Mouse (Mus musculus) induced T-regulatory cell, adult 2 months (primary cell): ENCODE data around the gene Snx27.
A peak's percentile ranks its signal among the peaks of the same experiment; 100 is the strongest.

Source experiments
- DNase-seq: peaks from one replicate; pipeline ENCODE4 v3.0.0-alpha.2; 2012; ENCODE audit warnings: low read depth

Snx27 gene

GRCm38 (mm10) chr3:94567242-94567641 lies 15.3 kb downstream of the Snx27 start:
- DNase-seq: no peak

DNA sequence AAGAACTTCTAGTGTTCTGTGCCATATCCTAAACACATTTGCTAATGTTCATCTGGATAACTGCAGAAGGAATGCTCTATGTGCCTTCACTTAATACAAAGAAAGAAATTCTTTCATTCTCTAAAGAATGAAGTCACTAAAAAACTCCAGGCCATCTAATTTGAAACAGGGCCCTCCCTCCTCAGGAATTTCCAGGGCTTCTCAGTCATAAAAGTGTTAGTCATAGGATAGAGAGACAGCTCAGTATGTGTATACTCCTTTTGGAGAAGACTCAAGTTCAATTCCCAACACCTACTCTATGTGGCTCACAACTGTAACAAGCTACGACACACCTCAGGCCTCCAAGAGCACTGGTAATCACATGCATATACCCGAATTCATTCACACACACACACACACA lies 17.0 kb downstream of the Snx27 start:
- no peak for DNase-seq

- no peak for DNase-seq
These were observed 17.4 kb downstream of the Snx27 start for GRCm38 (mm10) chr3:94565127-94565526.

DNA sequence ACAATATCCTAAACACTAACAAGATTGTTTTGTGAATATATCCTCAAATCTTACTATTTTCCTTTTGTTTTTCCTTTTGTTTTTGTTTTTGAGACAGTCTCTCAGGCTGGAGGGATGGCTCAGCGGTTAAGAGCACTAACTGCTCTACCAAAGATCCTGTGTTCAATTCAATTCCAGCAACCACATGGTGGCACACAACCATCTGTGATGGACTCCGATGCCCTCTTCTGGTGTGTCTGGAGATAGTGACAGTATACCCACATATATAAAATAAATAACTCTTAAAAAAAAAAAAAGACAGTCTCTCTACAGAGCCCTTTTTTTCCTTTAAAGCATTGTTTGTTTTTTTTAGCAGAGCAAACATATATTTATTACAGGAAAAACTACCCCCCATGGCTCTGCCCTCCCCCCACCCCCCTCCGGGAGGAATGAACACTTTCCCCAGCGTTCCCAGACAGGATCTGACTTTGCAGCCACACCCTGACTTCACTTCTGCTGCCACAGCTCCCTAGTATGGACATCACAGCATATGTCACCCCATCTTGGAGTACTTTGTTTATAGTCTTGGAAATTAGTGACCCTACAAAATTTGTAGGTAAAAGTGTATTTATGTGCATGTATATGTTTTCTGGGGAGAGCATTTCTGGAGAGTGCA lies 18.0 kb downstream of the Snx27 start:
- DNase-seq: no peak

DNA sequence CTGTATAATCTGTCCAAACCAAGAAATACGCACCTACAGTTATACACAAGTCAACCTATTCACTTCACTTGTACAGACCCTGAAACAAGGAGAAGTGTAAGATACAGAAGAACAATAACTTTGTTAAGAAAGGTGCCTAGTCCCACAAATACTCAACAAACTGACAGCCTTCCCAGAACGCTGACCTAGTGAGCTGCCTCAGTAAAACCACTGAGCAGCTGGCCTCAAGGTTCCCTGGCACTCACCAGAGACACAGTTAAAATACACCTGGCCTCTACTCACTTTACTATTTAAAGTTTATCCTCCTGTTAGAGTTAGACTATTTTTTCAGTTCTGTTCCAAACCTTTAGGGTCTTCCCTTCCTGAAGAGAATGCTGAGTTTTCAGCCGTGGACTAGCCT lies 19.4 kb downstream of the Snx27 start:
- no peak for DNase-seq

DNA sequence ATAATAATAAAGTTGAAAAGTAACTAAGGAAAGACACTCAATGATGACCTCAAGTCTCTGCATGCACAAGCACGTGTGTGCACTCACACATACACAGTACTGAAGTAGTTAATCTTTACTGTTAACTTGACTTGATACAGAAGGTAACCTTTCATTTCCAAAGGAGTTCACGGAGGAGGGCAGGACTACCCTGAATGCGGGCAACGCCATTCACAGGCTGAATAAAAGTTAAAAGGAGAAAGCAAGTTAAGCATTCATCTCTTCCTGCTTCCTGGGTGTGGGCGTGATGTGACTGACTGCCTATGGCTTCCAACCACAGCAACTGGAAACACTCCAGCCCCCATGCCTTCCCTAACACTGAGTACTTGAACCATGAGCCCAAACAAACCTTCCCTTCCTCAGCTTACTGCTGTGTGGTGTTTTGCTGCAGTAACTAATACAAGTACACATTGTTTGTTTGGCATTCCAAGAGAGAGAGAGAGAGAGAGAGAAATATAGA lies 22.5 kb downstream of the Snx27 start:
- DNase-seq: no peak

DNA sequence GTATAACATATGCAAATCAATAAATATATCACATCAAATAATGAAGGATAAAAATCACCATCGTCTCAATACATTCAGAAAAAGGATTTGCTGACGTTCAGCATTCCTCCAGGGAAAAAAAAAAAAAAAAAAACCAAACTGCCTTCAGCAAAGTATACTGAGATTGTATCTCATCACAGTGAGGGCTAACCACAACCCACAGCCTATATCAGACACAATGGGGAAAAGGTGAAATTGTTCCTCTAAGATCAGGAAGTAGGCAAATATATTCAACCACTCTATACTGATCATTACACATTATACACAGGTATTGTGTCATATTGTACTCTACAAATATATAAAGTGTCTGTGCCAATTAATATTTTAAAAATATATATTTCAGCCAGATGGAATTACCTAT lies 33.5 kb downstream of the Snx27 start:
- peak; percentile 24 for DNase-seq

GRCm38 (mm10) chr3:94537187-94537586 lies 45.3 kb downstream of the Snx27 start:
- no peak for DNase-seq

GRCm38 (mm10) chr3:94533968-94534367 lies 48.5 kb downstream of the Snx27 start:
- peak; percentile 34 for DNase-seq

GRCm38 (mm10) chr3:94526731-94527130 lies 55.8 kb downstream of the Snx27 start:
- DNase-seq: no peak

GRCm38 (mm10) chr3:94506664-94507063 lies 75.9 kb downstream of the Snx27 start:
- DNase-seq: peak; percentile 36

GRCm38 (mm10) chr3:94502243-94502642 lies 80.3 kb downstream of the Snx27 start:
- peak; percentile 39 for DNase-seq

- no peak for DNase-seq
These were observed 85.4 kb downstream of the Snx27 start for GRCm38 (mm10) chr3:94497162-94497561.

- DNase-seq: no peak
These were observed 94.9 kb downstream of the Snx27 start for GRCm38 (mm10) chr3:94487581-94487980.

GRCm38 (mm10) chr3:94485922-94486321 lies 96.6 kb downstream of the Snx27 start:
- no peak for DNase-seq

DNA sequence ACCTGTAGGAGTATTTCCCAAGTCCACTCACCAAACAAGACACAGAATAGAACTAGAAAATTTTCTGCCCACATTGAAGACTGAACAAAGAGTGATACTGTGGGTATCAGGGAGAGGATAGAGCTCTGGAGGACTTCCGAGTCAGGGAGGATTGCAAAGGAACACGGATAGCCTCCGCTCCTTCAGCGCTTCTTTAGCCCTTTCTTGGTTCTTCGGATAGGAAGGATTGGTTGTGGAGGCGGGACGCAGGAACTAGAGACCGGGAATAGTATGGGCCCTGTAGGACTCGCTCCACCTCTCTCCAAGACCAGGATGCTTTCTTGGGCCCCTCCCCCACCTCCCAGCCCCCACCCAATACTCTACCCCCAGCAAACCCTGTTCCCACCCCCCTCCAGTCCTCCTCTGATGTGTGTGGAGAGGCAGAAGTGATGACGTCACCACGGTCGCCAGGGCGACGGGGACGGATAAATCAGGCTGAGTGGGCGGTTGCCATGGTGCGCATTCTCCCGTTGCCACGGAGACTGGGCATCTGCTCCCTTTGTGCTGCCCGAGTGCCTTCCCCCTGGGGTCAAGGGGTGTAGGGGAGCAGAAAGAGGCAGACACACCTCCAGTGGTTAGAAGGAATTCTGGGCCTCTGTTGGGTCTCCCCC lies 98.6 kb downstream of the Snx27 start:
- peak; percentile 58 for DNase-seq

- peak; percentile 28 for DNase-seq
These were observed 99.6 kb downstream of the Snx27 start for GRCm38 (mm10) chr3:94482764-94483385.

GRCm38 (mm10) chr3:94481429-94481828 lies 101.1 kb downstream of the Snx27 start:
- DNase-seq: no peak

- DNase-seq: no peak
These were observed 102.1 kb downstream of the Snx27 start, which contains the start of gene Riiad1 for GRCm38 (mm10) chr3:94480291-94480884. Gene Riiad1 (minus strand): TSS chr3:94480341.

DNA sequence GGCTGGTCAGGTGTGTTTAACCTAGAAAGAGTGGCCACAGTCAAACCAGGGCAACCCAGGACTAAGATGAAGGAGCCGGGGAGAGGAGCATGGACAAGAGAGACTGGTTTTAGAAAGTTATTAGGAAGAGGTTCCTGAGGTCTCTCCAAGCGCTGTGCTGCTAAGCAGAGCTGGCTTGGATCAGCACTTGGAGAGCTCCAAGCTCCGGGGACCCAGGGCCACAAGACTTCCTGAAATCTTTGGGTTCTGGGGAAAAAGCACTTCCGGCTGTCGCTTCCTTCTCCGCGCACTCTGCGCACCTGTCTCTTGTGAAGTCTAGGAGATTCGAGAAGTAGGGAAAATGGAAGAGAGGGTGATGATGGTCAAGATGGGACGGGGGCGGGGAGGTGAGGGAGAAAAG lies 103.0 kb downstream of the Snx27 start:
- no peak for DNase-seq

DNA sequence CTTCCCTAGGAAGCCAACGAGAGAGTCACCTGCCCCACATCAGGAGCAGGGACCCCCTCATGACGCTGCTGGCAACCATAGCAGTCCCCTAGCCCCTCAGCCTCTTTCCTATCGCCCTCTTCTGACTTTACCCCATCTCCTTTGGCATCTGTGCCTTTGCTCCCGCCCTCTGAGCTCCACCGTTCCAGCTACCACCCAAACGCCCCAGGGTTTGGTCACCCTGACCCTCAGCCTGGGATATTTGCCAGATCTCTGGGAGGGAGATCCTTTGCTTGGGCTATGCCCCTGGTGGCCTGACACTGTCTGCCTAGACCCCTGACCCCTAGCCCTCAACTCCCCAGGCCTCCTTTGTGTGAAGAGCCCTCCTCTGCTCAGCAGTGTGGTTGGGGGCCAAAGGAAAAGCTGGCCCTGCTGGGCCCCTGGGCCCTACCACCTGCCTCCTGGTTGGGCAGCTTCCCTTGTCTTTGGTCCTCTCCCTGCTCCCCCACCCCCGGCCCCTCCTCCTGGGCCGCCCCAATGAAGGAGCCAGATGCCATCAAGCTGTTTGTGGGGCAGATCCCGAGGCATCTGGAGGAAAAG lies 103.8 kb downstream of the Snx27 start:
- DNase-seq: no peak

- DNase-seq: no peak
These were observed 104.5 kb downstream of the Snx27 start, which contains the start of gene Celf3 for GRCm38 (mm10) chr3:94477981-94478422. Gene Celf3 (plus strand): TSS chr3:94478295.
